Mouse (Mus musculus): Measurements from ENCODE around the gene Sbk3. TPM values are rescaled to one million over a fixed set of nuclear protein-coding genes. Genes with fewer than 3 reads are reported as not detected.

The Sbk3 gene
- total and polyA plus RNA-seq, 2 experiments from 2014 or later: 0.31 TPM

DNA sequence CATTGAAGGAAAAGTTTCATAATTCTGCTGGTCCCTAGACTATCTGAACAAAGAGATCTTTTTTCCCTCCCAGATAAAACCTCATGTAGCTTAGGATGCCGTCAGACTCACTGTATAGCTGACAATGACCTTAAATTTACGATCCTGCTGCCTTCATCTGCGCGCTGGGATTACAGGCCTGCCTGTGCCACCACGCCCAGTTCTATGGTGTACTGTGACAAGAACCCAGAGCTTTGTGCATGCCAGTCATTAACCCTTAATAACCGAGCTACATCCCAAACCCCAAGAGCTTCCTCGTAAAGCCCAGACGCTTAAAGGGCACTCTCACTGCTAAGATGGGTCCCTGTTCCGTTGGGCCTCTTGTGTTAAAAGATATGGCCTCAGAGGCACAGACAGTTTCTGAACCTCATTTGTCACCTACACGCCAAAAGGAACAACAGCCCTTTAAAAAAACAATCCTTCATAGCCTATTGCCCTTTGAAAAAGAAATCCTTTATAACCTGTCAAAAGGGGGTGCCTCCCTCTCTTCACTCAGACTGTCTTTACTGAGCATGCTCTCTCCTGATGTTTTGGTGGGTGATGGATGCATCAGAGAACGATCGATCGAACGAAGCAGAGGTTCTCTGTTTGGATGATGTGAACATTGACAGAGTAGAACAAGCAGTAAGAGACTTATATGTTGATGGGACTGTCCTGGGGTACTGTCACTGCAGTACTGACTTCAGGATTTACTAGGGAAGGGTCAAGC, 55.1 kb downstream of the Sbk3 start:
- Histone ChIP-seq H3K27me3 (ENCODE audit: insufficient read depth, low read length) (no peaks in the 10 kb centered on the region), H3K27ac (peak overlapping the region; percentile 98), H3K36me3 (ENCODE audit: insufficient read depth, low read length) (peaks cover 27% of the 10 kb centered on the region; the same call in 1 of the 2 replicates), H3K4me1 (ENCODE audit: insufficient read depth, low read length) (peaks cover 10% of the 10 kb centered on the region), H3K9me3 (ENCODE audit: low read length) (no peaks in the 10 kb centered on the region), H3K4me3 (ENCODE audit: low read length) (peak overlapping the region; percentile 80), H3K9ac (replicated peaks; ENCODE audit: low read length) (peak overlapping the region; percentile 82), H3K4me2 (ENCODE audit: low read depth, low read length) (peak overlapping the region; percentile 78)
- no peak for TF ChIP-seq CTCF (IDR thresholded peaks at IDR 0.05; ENCODE audit: low read depth)
- DNase-seq (ENCODE audit: low spot score) (peak; percentile 62), ATAC-seq (peak; percentile 48)
- WGBS: 12% methylated on average over 14 of the region's 14 CpGs

Other genes with a start within 250 kb of the Sbk3 start
Only the 30 nearest of the 33 such genes appear.
- 10.6 and 37.2 TPM in 2 replicates for gene Cox6b2, start 218.1 kb downstream of the Sbk3 start, total RNA-seq (2014; rRNA removed)
- gene Cox6b2, start 218.1 kb downstream of the Sbk3 start, polyA plus RNA-seq (2015; fragmentation: Nextera tagmentation; extraction: Ambion mirVana): 47.0 and 50.1 TPM in 2 replicates
- not detected in 2 replicates for gene Fam71e2, start 199.9 kb downstream of the Sbk3 start, total RNA-seq (2014; rRNA removed)
- gene Fam71e2, start 199.9 kb downstream of the Sbk3 start, polyA plus RNA-seq (2015; fragmentation: Nextera tagmentation; extraction: Ambion mirVana): not detected in 2 replicates
- gene Il11, start 188.3 kb downstream of the Sbk3 start, total RNA-seq (2014; rRNA removed): 2.0 TPM in 1 of 2 replicates, not detected in the other
- 1.1 and 1.3 TPM in 2 replicates for gene Il11, start 188.3 kb downstream of the Sbk3 start, polyA plus RNA-seq (2015; fragmentation: Nextera tagmentation; extraction: Ambion mirVana)
- gene Tmem190, start 188.2 kb downstream of the Sbk3 start, total RNA-seq (2014; rRNA removed): not detected in 2 replicates
- gene Tmem190, start 188.2 kb downstream of the Sbk3 start, polyA plus RNA-seq (2015; fragmentation: Nextera tagmentation; extraction: Ambion mirVana): 0.53 TPM in 1 of 2 replicates, not detected in the other
- gene Tmem238, start 181.5 kb downstream of the Sbk3 start, total RNA-seq (2014; rRNA removed): 13.7 and 13.9 TPM in 2 replicates
- gene Tmem238, start 181.5 kb downstream of the Sbk3 start, polyA plus RNA-seq (2015; fragmentation: Nextera tagmentation; extraction: Ambion mirVana): 16.8 and 18.2 TPM in 2 replicates
- 145 and 147 TPM in 2 replicates for gene Rpl28, start 178.3 kb downstream of the Sbk3 start, total RNA-seq (2014; rRNA removed)
- gene Rpl28, start 178.3 kb downstream of the Sbk3 start, polyA plus RNA-seq (2015; fragmentation: Nextera tagmentation; extraction: Ambion mirVana): 304 and 315 TPM in 2 replicates
- gene Ube2s, start 158.6 kb downstream of the Sbk3 start, total RNA-seq (2014; rRNA removed): 264 and 324 TPM in 2 replicates
- 223 and 233 TPM in 2 replicates for gene Ube2s, start 158.6 kb downstream of the Sbk3 start, polyA plus RNA-seq (2015; fragmentation: Nextera tagmentation; extraction: Ambion mirVana)
- gene Shisa7, start 126.5 kb downstream of the Sbk3 start, total RNA-seq (2014; rRNA removed): 46.3 and 49.3 TPM in 2 replicates
- gene Shisa7, start 126.5 kb downstream of the Sbk3 start, polyA plus RNA-seq (2015; fragmentation: Nextera tagmentation; extraction: Ambion mirVana): 5.7 and 6.9 TPM in 2 replicates
- 2.2 and 3.1 TPM in 2 replicates for gene Isoc2b, start 100.9 kb downstream of the Sbk3 start, total RNA-seq (2014; rRNA removed)
- gene Isoc2b, start 100.9 kb downstream of the Sbk3 start, polyA plus RNA-seq (2015; fragmentation: Nextera tagmentation; extraction: Ambion mirVana): 3.5 and 3.7 TPM in 2 replicates
- gene Isoc2a, start 94.0 kb downstream of the Sbk3 start, total RNA-seq (2014; rRNA removed): 8.3 and 12.2 TPM in 2 replicates
- 0.43 and 0.76 TPM in 2 replicates for gene Isoc2a, start 94.0 kb downstream of the Sbk3 start, polyA plus RNA-seq (2015; fragmentation: Nextera tagmentation; extraction: Ambion mirVana)
- 0.31 and 3.3 TPM in 2 replicates for gene Gm36210, start 64.7 kb downstream of the Sbk3 start, total RNA-seq (2014; rRNA removed)
- gene Gm36210, start 64.7 kb downstream of the Sbk3 start, polyA plus RNA-seq (2015; fragmentation: Nextera tagmentation; extraction: Ambion mirVana): 0.30 and 0.45 TPM in 2 replicates
- 12.5 and 12.7 TPM in 2 replicates for gene Zfp628, start 56.0 kb downstream of the Sbk3 start, total RNA-seq (2014; rRNA removed)
- gene Zfp628, start 56.0 kb downstream of the Sbk3 start, polyA plus RNA-seq (2015; fragmentation: Nextera tagmentation; extraction: Ambion mirVana): 5.2 and 5.7 TPM in 2 replicates
- gene Nat14, start 49.1 kb downstream of the Sbk3 start, total RNA-seq (2014; rRNA removed): 24.2 and 32.3 TPM in 2 replicates
- 27.5 and 29.4 TPM in 2 replicates for gene Nat14, start 49.1 kb downstream of the Sbk3 start, polyA plus RNA-seq (2015; fragmentation: Nextera tagmentation; extraction: Ambion mirVana)
- gene Ssc5d, start 45.4 kb downstream of the Sbk3 start, total RNA-seq (2014; rRNA removed): 2.5 and 2.8 TPM in 2 replicates
- 0.77 and 1.0 TPM in 2 replicates for gene Ssc5d, start 45.4 kb downstream of the Sbk3 start, polyA plus RNA-seq (2015; fragmentation: Nextera tagmentation; extraction: Ambion mirVana)
- 0.31 TPM in 1 of 2 replicates, not detected in the other for gene Sbk2, start 6.8 kb downstream of the Sbk3 start, total RNA-seq (2014; rRNA removed)
- gene Sbk2, start 6.8 kb downstream of the Sbk3 start, polyA plus RNA-seq (2015; fragmentation: Nextera tagmentation; extraction: Ambion mirVana): not detected in 2 replicates
- gene Zfp579, start 25.0 kb upstream of the Sbk3 start, total RNA-seq (2014; rRNA removed): 65.7 and 113 TPM in 2 replicates
- gene Zfp579, start 25.0 kb upstream of the Sbk3 start, polyA plus RNA-seq (2015; fragmentation: Nextera tagmentation; extraction: Ambion mirVana): 37.4 and 40.2 TPM in 2 replicates
- 4.3 and 7.2 TPM in 2 replicates for gene Zfp524, start 43.2 kb upstream of the Sbk3 start, total RNA-seq (2014; rRNA removed)
- gene Zfp524, start 43.2 kb upstream of the Sbk3 start, polyA plus RNA-seq (2015; fragmentation: Nextera tagmentation; extraction: Ambion mirVana): 4.2 and 5.1 TPM in 2 replicates
- gene Fiz1, start 43.5 kb upstream of the Sbk3 start, total RNA-seq (2014; rRNA removed): 41.1 and 44.0 TPM in 2 replicates
- 27.6 and 29.1 TPM in 2 replicates for gene Fiz1, start 43.5 kb upstream of the Sbk3 start, polyA plus RNA-seq (2015; fragmentation: Nextera tagmentation; extraction: Ambion mirVana)
- not detected in 2 replicates for gene Gm44973, start 44.3 kb upstream of the Sbk3 start, total RNA-seq (2014; rRNA removed)
- 2.3 and 3.0 TPM in 2 replicates for gene Gm44973, start 44.3 kb upstream of the Sbk3 start, polyA plus RNA-seq (2015; fragmentation: Nextera tagmentation; extraction: Ambion mirVana)
- gene Zfp865, start 49.2 kb upstream of the Sbk3 start, total RNA-seq (2014; rRNA removed): 41.5 and 43.2 TPM in 2 replicates
- 5.4 TPM in 2 replicates for gene Zfp865, start 49.2 kb upstream of the Sbk3 start, polyA plus RNA-seq (2015; fragmentation: Nextera tagmentation; extraction: Ambion mirVana)
- 39.6 and 76.5 TPM in 2 replicates for gene Ccdc106, start 49.4 kb upstream of the Sbk3 start, total RNA-seq (2014; rRNA removed)
- gene Ccdc106, start 49.4 kb upstream of the Sbk3 start, polyA plus RNA-seq (2015; fragmentation: Nextera tagmentation; extraction: Ambion mirVana): 61.6 and 62.1 TPM in 2 replicates
- gene 4632433K11Rik, start 63.0 kb upstream of the Sbk3 start, total RNA-seq (2014; rRNA removed): not detected in 2 replicates
- gene 4632433K11Rik, start 63.0 kb upstream of the Sbk3 start, polyA plus RNA-seq (2015; fragmentation: Nextera tagmentation; extraction: Ambion mirVana): not detected in 2 replicates
- gene Zfp784, start 67.3 kb upstream of the Sbk3 start, total RNA-seq (2014; rRNA removed): 6.0 and 6.8 TPM in 2 replicates
- gene Zfp784, start 67.3 kb upstream of the Sbk3 start, polyA plus RNA-seq (2015; fragmentation: Nextera tagmentation; extraction: Ambion mirVana): 4.5 and 5.6 TPM in 2 replicates
- gene Zfp580, start 80.4 kb upstream of the Sbk3 start, total RNA-seq (2014; rRNA removed): 69.6 and 90.7 TPM in 2 replicates
- 117 and 128 TPM in 2 replicates for gene Zfp580, start 80.4 kb upstream of the Sbk3 start, polyA plus RNA-seq (2015; fragmentation: Nextera tagmentation; extraction: Ambion mirVana)
- gene U2af2, start 91.0 kb upstream of the Sbk3 start, total RNA-seq (2014; rRNA removed): 146 and 153 TPM in 2 replicates
- gene U2af2, start 91.0 kb upstream of the Sbk3 start, polyA plus RNA-seq (2015; fragmentation: Nextera tagmentation; extraction: Ambion mirVana): 85.7 and 86.9 TPM in 2 replicates
- 433 and 507 TPM in 2 replicates for gene Epn1, start 109.1 kb upstream of the Sbk3 start, total RNA-seq (2014; rRNA removed)
- 107 and 111 TPM in 2 replicates for gene Epn1, start 109.1 kb upstream of the Sbk3 start, polyA plus RNA-seq (2015; fragmentation: Nextera tagmentation; extraction: Ambion mirVana)
- gene Rfpl4, start 145.8 kb upstream of the Sbk3 start, total RNA-seq (2014; rRNA removed): not detected in 2 replicates
- 0.16 TPM in 1 of 2 replicates, not detected in the other for gene Rfpl4, start 145.8 kb upstream of the Sbk3 start, polyA plus RNA-seq (2015; fragmentation: Nextera tagmentation; extraction: Ambion mirVana)
- not detected in 2 replicates for gene Rasl2-9, start 154.8 kb upstream of the Sbk3 start, total RNA-seq (2014; rRNA removed)
- 1.1 and 1.2 TPM in 2 replicates for gene Rasl2-9, start 154.8 kb upstream of the Sbk3 start, polyA plus RNA-seq (2015; fragmentation: Nextera tagmentation; extraction: Ambion mirVana)
- not detected in 2 replicates for gene Vmn1r55, start 178.5 kb upstream of the Sbk3 start, total RNA-seq (2014; rRNA removed)
- not detected in 2 replicates for gene Vmn1r55, start 178.5 kb upstream of the Sbk3 start, polyA plus RNA-seq (2015; fragmentation: Nextera tagmentation; extraction: Ambion mirVana)
- gene Vmn1r56, start 225.6 kb upstream of the Sbk3 start, total RNA-seq (2014; rRNA removed): not detected in 2 replicates
- not detected in 2 replicates for gene Vmn1r56, start 225.6 kb upstream of the Sbk3 start, polyA plus RNA-seq (2015; fragmentation: Nextera tagmentation; extraction: Ambion mirVana)

Measured in hindbrain, postnatal 0 days (tissue).